Mouse (Mus musculus): Measurements from ENCODE around the gene Gm10320. TPM values are rescaled to one million over a fixed set of nuclear protein-coding genes. Genes with fewer than 3 reads are reported as not detected.

Gene Gm10320
- polyA plus RNA-seq, 1 experiment from 2014 or later: 1.2 TPM

- Histone ChIP-seq H3K4me1 (ENCODE audit: control insufficient read depth, insufficient read depth, low read length) (peaks cover 13% of the 10 kb centered on the region), H3K9ac (replicated peaks; ENCODE audit: low read length) (peak overlapping the region; percentile 59), H3K4me3 (ENCODE audit: low read depth, low read length) (peak overlapping the region; percentile 31), H3K4me2 (ENCODE audit: low read depth, low read length) (peak overlapping the region; percentile 61), H3K36me3 (replicated peaks; ENCODE audit: control insufficient read depth, insufficient read depth, low read depth, low read length) (no peaks in the 10 kb centered on the region), H3K27me3 (ENCODE audit: control insufficient read depth, insufficient read depth, low read length) (peaks cover 29% of the 10 kb centered on the region), H3K9me3 (replicated peaks; ENCODE audit: control insufficient read depth, low read length) (no peaks in the 10 kb centered on the region), H3K27ac (replicated peaks; ENCODE audit: low read depth, low read length) (peak overlapping the region; percentile 72; the same call in 1 of the 2 replicates)
- WGBS: 1% methylated on average over 16 of the region's 16 CpGs
- ATAC-seq (replicated peaks; ENCODE audit: insufficient number of reproducible peaks, low FRiP score, low TSS enrichment, low read depth): no peak
- DNase-seq (ENCODE audit: low spot score): no peak
Observed at GRCm38 (mm10) chr13:98502236-98502812, 10.5 kb upstream of the Gm10320 start.

- ATAC-seq (replicated peaks; ENCODE audit: insufficient number of reproducible peaks, low FRiP score, low TSS enrichment, low read depth) (no peak), DNase-seq (ENCODE audit: low spot score) (no peak)
- peaks cover 13% of the 10 kb centered on the region for H3K4me1 ChIP-seq (ENCODE audit: control insufficient read depth, insufficient read depth, low read length)
Observed at GRCm38 (mm10) chr13:98501321-98501720, 9.5 kb upstream of the Gm10320 start.

GRCm38 (mm10) chr13:98500471-98501125 lies 8.8 kb upstream of the Gm10320 start:
- Histone ChIP-seq H3K9ac (replicated peaks; ENCODE audit: low read length) (no peak overlapping the region), H3K27me3 (ENCODE audit: control insufficient read depth, insufficient read depth, low read length) (peaks cover 21% of the 10 kb centered on the region), H3K4me1 (ENCODE audit: control insufficient read depth, insufficient read depth, low read length) (peaks cover 8% of the 10 kb centered on the region; the same call in 1 of the 2 replicates), H3K4me3 (ENCODE audit: low read depth, low read length) (no peak overlapping the region), H3K27ac (replicated peaks; ENCODE audit: low read depth, low read length) (no peak overlapping the region), H3K9me3 (replicated peaks; ENCODE audit: control insufficient read depth, low read length) (no peaks in the 10 kb centered on the region), H3K36me3 (replicated peaks; ENCODE audit: control insufficient read depth, insufficient read depth, low read depth, low read length) (no peaks in the 10 kb centered on the region), H3K4me2 (ENCODE audit: low read depth, low read length) (no peak overlapping the region)
- ATAC-seq (replicated peaks; ENCODE audit: insufficient number of reproducible peaks, low FRiP score, low TSS enrichment, low read depth) (no peak), DNase-seq (ENCODE audit: low spot score) (no peak)
- WGBS: 24% methylated on average over 13 of the region's 13 CpGs

More at GRCm38 (mm10) chr13:98501321-98501720, 9.5 kb upstream of the Gm10320 start:
- Histone ChIP-seq H3K4me3 (ENCODE audit: low read depth, low read length) (no peak overlapping the region), H3K36me3 (replicated peaks; ENCODE audit: control insufficient read depth, insufficient read depth, low read depth, low read length) (no peaks in the 10 kb centered on the region), H3K27me3 (ENCODE audit: control insufficient read depth, insufficient read depth, low read length) (peaks cover 27% of the 10 kb centered on the region), H3K27ac (replicated peaks; ENCODE audit: low read depth, low read length) (no peak overlapping the region), H3K4me2 (ENCODE audit: low read depth, low read length) (no peak overlapping the region), H3K9ac (replicated peaks; ENCODE audit: low read length) (no peak overlapping the region), H3K9me3 (replicated peaks; ENCODE audit: control insufficient read depth, low read length) (no peaks in the 10 kb centered on the region)
- 8% methylated on average over 6 of the region's 6 CpGs for WGBS

GRCm38 (mm10) chr13:98498561-98498960 lies 6.8 kb upstream of the Gm10320 start:
- H3K27me3 ChIP-seq (ENCODE audit: control insufficient read depth, insufficient read depth, low read length): peaks cover 19% of the 10 kb centered on the region
- no peak overlapping the region for H3K9ac ChIP-seq (replicated peaks; ENCODE audit: low read length)
- H3K4me2 ChIP-seq (ENCODE audit: low read depth, low read length): no peak overlapping the region
- DNase-seq (ENCODE audit: low spot score): no peak
- no peak overlapping the region for H3K27ac ChIP-seq (replicated peaks; ENCODE audit: low read depth, low read length)
- ATAC-seq (replicated peaks; ENCODE audit: insufficient number of reproducible peaks, low FRiP score, low TSS enrichment, low read depth): no peak
- H3K4me1 ChIP-seq (ENCODE audit: control insufficient read depth, insufficient read depth, low read length): peaks cover 5% of the 10 kb centered on the region; the same call in 1 of the 2 replicates
- H3K9me3 ChIP-seq (replicated peaks; ENCODE audit: control insufficient read depth, low read length): no peaks in the 10 kb centered on the region
- H3K36me3 ChIP-seq (replicated peaks; ENCODE audit: control insufficient read depth, insufficient read depth, low read depth, low read length): no peaks in the 10 kb centered on the region
- whole genome bisulfite sequencing: 40% methylated on average over 5 of the region's 5 CpGs
- H3K4me3 ChIP-seq (ENCODE audit: low read depth, low read length): no peak overlapping the region

- H3K27me3 ChIP-seq (ENCODE audit: control insufficient read depth, insufficient read depth, low read length): peaks cover 19% of the 10 kb centered on the region
- peaks cover 5% of the 10 kb centered on the region; the same call in 1 of the 2 replicates for H3K4me1 ChIP-seq (ENCODE audit: control insufficient read depth, insufficient read depth, low read length)
- WGBS: 60% methylated on average over 11 of the region's 11 CpGs
- no peak overlapping the region for H3K4me3 ChIP-seq (ENCODE audit: low read depth, low read length)
- DNase-seq (ENCODE audit: low spot score) (no peak), ATAC-seq (replicated peaks; ENCODE audit: insufficient number of reproducible peaks, low FRiP score, low TSS enrichment, low read depth) (no peak)
- no peaks in the 10 kb centered on the region for H3K36me3 ChIP-seq (replicated peaks; ENCODE audit: control insufficient read depth, insufficient read depth, low read depth, low read length)
- no peak overlapping the region for H3K4me2 ChIP-seq (ENCODE audit: low read depth, low read length)
- no peak overlapping the region for H3K27ac ChIP-seq (replicated peaks; ENCODE audit: low read depth, low read length)
- H3K9me3 ChIP-seq (replicated peaks; ENCODE audit: control insufficient read depth, low read length): no peaks in the 10 kb centered on the region
- no peak overlapping the region for H3K9ac ChIP-seq (replicated peaks; ENCODE audit: low read length)
Observed at GRCm38 (mm10) chr13:98498080-98498479, 6.3 kb upstream of the Gm10320 start.

- H3K9ac ChIP-seq (replicated peaks; ENCODE audit: low read length): no peak overlapping the region
- no peaks in the 10 kb centered on the region for H3K36me3 ChIP-seq (replicated peaks; ENCODE audit: control insufficient read depth, insufficient read depth, low read depth, low read length)
- no peaks in the 10 kb centered on the region for H3K4me1 ChIP-seq (ENCODE audit: control insufficient read depth, insufficient read depth, low read length)
- peaks cover 19% of the 10 kb centered on the region for H3K27me3 ChIP-seq (ENCODE audit: control insufficient read depth, insufficient read depth, low read length)
- H3K9me3 ChIP-seq (replicated peaks; ENCODE audit: control insufficient read depth, low read length): no peaks in the 10 kb centered on the region
- H3K27ac ChIP-seq (replicated peaks; ENCODE audit: low read depth, low read length): no peak overlapping the region
- 24% methylated on average over 16 of the region's 16 CpGs for whole genome bisulfite sequencing
- DNase-seq (ENCODE audit: low spot score) (peak; percentile 55), ATAC-seq (replicated peaks; ENCODE audit: insufficient number of reproducible peaks, low FRiP score, low TSS enrichment, low read depth) (0 out of 2 replicates have a peak, but pooled peaks have one; percentile 29)
- no peak overlapping the region for H3K4me3 ChIP-seq (ENCODE audit: low read depth, low read length)
- no peak overlapping the region for H3K4me2 ChIP-seq (ENCODE audit: low read depth, low read length)
Observed at GRCm38 (mm10) chr13:98496917-98497870, 5.4 kb upstream of the Gm10320 start.

- no peak overlapping the region for H3K9ac ChIP-seq (replicated peaks; ENCODE audit: low read length)
- no peak overlapping the region for H3K27ac ChIP-seq (replicated peaks; ENCODE audit: low read depth, low read length)
- H3K27me3 ChIP-seq (ENCODE audit: control insufficient read depth, insufficient read depth, low read length): peaks cover 9% of the 10 kb centered on the region
- no peaks in the 10 kb centered on the region for H3K36me3 ChIP-seq (replicated peaks; ENCODE audit: control insufficient read depth, insufficient read depth, low read depth, low read length)
- no peaks in the 10 kb centered on the region for H3K9me3 ChIP-seq (replicated peaks; ENCODE audit: control insufficient read depth, low read length)
- DNase-seq (ENCODE audit: low spot score): no peak
- H3K4me3 ChIP-seq (ENCODE audit: low read depth, low read length): no peak overlapping the region
- 71% methylated on average over 7 of the region's 8 CpGs for WGBS
- ATAC-seq (replicated peaks; ENCODE audit: insufficient number of reproducible peaks, low FRiP score, low TSS enrichment, low read depth): no peak
- no peaks in the 10 kb centered on the region for H3K4me1 ChIP-seq (ENCODE audit: control insufficient read depth, insufficient read depth, low read length)
- no peak overlapping the region for H3K4me2 ChIP-seq (ENCODE audit: low read depth, low read length)
Observed at GRCm38 (mm10) chr13:98494492-98495064, 2.8 kb upstream of the Gm10320 start.

Measured in embryonic facial prominence, embryonic 11.5 days (tissue).